Mouse (Mus musculus) embryonic facial prominence, embryonic 12.5 days (tissue): ENCODE measurements around the gene Dld. TPM values are rescaled to one million over a fixed set of nuclear protein-coding genes. Genes with fewer than 3 reads are reported as not detected.

Experiments
- ATAC-seq: fragments of 200-750 bp; cut with Nextera tagmentation; 2 replicates; pipeline ENCODE4 v1.8.0; 2017; ENCODE audit not compliant: insufficient number of reproducible peaks, insufficient read depth, low FRiP score, low TSS enrichment
- H3K27ac ChIP-seq: fragments of 300-500 bp; sonication (generic); 2 replicates; pipeline ENCODE4 v1.5.1; 2016; ENCODE audit warnings: mild to moderate bottlenecking
- H3K27me3 ChIP-seq: fragments of 300-500 bp; sonication (generic); 2 replicates; pipeline ENCODE4 v1.6.1; 2016; ENCODE audit warnings: mild to moderate bottlenecking, moderate library complexity
- H3K36me3 ChIP-seq: fragments of 300-500 bp; sonication (generic); 2 replicates; pipeline ENCODE4 v1.6.1; 2016; ENCODE audit warnings: mild to moderate bottlenecking
- H3K4me1 ChIP-seq: fragments of 300-500 bp; sonication (generic); 2 replicates; pipeline ENCODE4 v1.6.1; 2016
- H3K4me2 ChIP-seq: fragments of 300-500 bp; sonication (generic); replicated peaks from 2 replicates; pipeline ENCODE4 v1.6.1; 2016; ENCODE audit warnings: mild to moderate bottlenecking, moderate library complexity
- H3K4me3 ChIP-seq: fragments of 300-500 bp; sonication (generic); 2 replicates; pipeline ENCODE4 v1.5.1; 2016; ENCODE audit warnings: mild to moderate bottlenecking
- H3K9ac ChIP-seq: fragments of 300-500 bp; sonication (generic); 2 replicates; pipeline ENCODE4 v1.6.1; 2016; ENCODE audit warnings: mild to moderate bottlenecking, moderate library complexity
- H3K9me3 ChIP-seq: fragments of 300-500 bp; sonication (generic); 2 replicates; pipeline ENCODE4 v1.6.1; 2016; ENCODE audit warnings: mild to moderate bottlenecking, moderate library complexity
- WGBS: fragments of 180-500 bp; shearing (Covaris S2); methylation state at CpG from one replicate; pipeline ENCODE4 v1.1.7; 2016; 5-methylcytosine and 5-hydroxymethylcytosine counted together
- polyA plus RNA-seq: library from polyadenylated mRNA; unstranded; fragments of >200 nt; fragmentation: Nextera tagmentation; extraction: Ambion mirVana; gene quantifications from 2 replicates; pipeline ENCODE4 v1.2.1, GENCODE M21; 2016

The Dld gene
- polyA plus RNA-seq, 1 experiment from 2014 or later: 165 TPM

GRCm38 (mm10) chr12:31302766-31303511, 48.3 kb downstream of the Dld start:
- ATAC-seq: no peak
- Histone ChIP-seq H3K4me3 (no peak overlapping the region), H3K27ac (no peak overlapping the region), H3K4me1 (no peaks in the 10 kb centered on the region), H3K9ac (no peak overlapping the region), H3K27me3 (no peaks in the 10 kb centered on the region), H3K36me3 (peaks cover 97% of the 10 kb centered on the region), H3K4me2 (no peak overlapping the region), H3K9me3 (no peaks in the 10 kb centered on the region)
- WGBS: 81% methylated on average over 16 of the region's 16 CpGs

- Histone ChIP-seq H3K4me1 (no peaks in the 10 kb centered on the region), H3K9ac (no peak overlapping the region), H3K27me3 (no peaks in the 10 kb centered on the region), H3K9me3 (no peaks in the 10 kb centered on the region), H3K4me3 (no peak overlapping the region), H3K4me2 (no peak overlapping the region), H3K27ac (no peak overlapping the region), H3K36me3 (peaks cover 94% of the 10 kb centered on the region)
- no peak for ATAC-seq
- 48% methylated on average over 5 of the region's 5 CpGs for WGBS
These were observed 49.0 kb downstream of the Dld start for GRCm38 (mm10) chr12:31302266-31302665.

- WGBS: 94% methylated on average over 9 of the region's 9 CpGs
- Histone ChIP-seq H3K27me3 (no peaks in the 10 kb centered on the region), H3K4me2 (no peak overlapping the region), H3K36me3 (peaks cover 83% of the 10 kb centered on the region), H3K9me3 (no peaks in the 10 kb centered on the region), H3K9ac (no peak overlapping the region), H3K4me3 (no peak overlapping the region), H3K27ac (no peak overlapping the region), H3K4me1 (0 out of 2 replicates have a peak, but pooled peaks cover 4% of the 10 kb centered on the region)
- ATAC-seq: no peak
These were observed 51.0 kb downstream of the Dld start for GRCm38 (mm10) chr12:31300276-31300675.

- Histone ChIP-seq H3K4me3 (no peak overlapping the region), H3K27me3 (no peaks in the 10 kb centered on the region), H3K4me1 (0 out of 2 replicates have a peak, but pooled peaks cover 5% of the 10 kb centered on the region), H3K9ac (no peak overlapping the region), H3K36me3 (peaks cover 78% of the 10 kb centered on the region), H3K9me3 (no peaks in the 10 kb centered on the region), H3K27ac (no peak overlapping the region), H3K4me2 (no peak overlapping the region)
- 80% methylated on average over 14 of the region's 14 CpGs for WGBS
- no peak for ATAC-seq
These were observed 51.5 kb downstream of the Dld start for GRCm38 (mm10) chr12:31299676-31300197.

GRCm38 (mm10) chr12:31299126-31299525, 52.1 kb downstream of the Dld start:
- no peak overlapping the region for H3K9ac ChIP-seq
- 0 out of 2 replicates have a peak, but pooled peaks cover 11% of the 10 kb centered on the region for H3K4me1 ChIP-seq
- no peak overlapping the region for H3K4me3 ChIP-seq
- ATAC-seq: no peak
- H3K27ac ChIP-seq: no peak overlapping the region
- 89% methylated on average over 3 of the region's 3 CpGs for WGBS
- no peaks in the 10 kb centered on the region for H3K9me3 ChIP-seq
- peaks cover 77% of the 10 kb centered on the region for H3K36me3 ChIP-seq
- H3K27me3 ChIP-seq: no peaks in the 10 kb centered on the region
- H3K4me2 ChIP-seq: no peak overlapping the region

GRCm38 (mm10) chr12:31298530-31298929, 52.7 kb downstream of the Dld start:
- Histone ChIP-seq H3K4me1 (peaks cover 12% of the 10 kb centered on the region; the same call in 1 of the 2 replicates), H3K9ac (no peak overlapping the region), H3K36me3 (peaks cover 71% of the 10 kb centered on the region), H3K9me3 (no peaks in the 10 kb centered on the region), H3K27me3 (no peaks in the 10 kb centered on the region), H3K4me3 (no peak overlapping the region), H3K27ac (no peak overlapping the region), H3K4me2 (no peak overlapping the region)
- no peak for ATAC-seq
- WGBS: 87% methylated on average over 8 of the region's 8 CpGs

- Histone ChIP-seq H3K4me1 (peaks cover 14% of the 10 kb centered on the region; the same call in 1 of the 2 replicates), H3K27me3 (no peaks in the 10 kb centered on the region), H3K4me3 (no peak overlapping the region), H3K9me3 (no peaks in the 10 kb centered on the region), H3K27ac (no peak overlapping the region), H3K36me3 (peaks cover 68% of the 10 kb centered on the region), H3K9ac (no peak overlapping the region), H3K4me2 (no peak overlapping the region)
- ATAC-seq: no peak
- WGBS: 91% methylated on average over 4 of the region's 4 CpGs
These were observed 53.1 kb downstream of the Dld start for GRCm38 (mm10) chr12:31298122-31298521.

GRCm38 (mm10) chr12:31296097-31296496, 55.2 kb downstream of the Dld start:
- H3K27ac ChIP-seq: no peak overlapping the region
- no peak overlapping the region for H3K4me3 ChIP-seq
- no peak for ATAC-seq
- no peak overlapping the region for H3K4me2 ChIP-seq
- peaks cover 56% of the 10 kb centered on the region for H3K36me3 ChIP-seq
- peaks cover 14% of the 10 kb centered on the region; the same call in 1 of the 2 replicates for H3K4me1 ChIP-seq
- no peaks in the 10 kb centered on the region for H3K27me3 ChIP-seq
- no peak overlapping the region for H3K9ac ChIP-seq
- WGBS: 68% methylated on average over 4 of the region's 4 CpGs
- H3K9me3 ChIP-seq: no peaks in the 10 kb centered on the region

GRCm38 (mm10) chr12:31295505-31295904, 55.7 kb downstream of the Dld start:
- no peak overlapping the region for H3K9ac ChIP-seq
- no peaks in the 10 kb centered on the region for H3K27me3 ChIP-seq
- peaks cover 56% of the 10 kb centered on the region for H3K36me3 ChIP-seq
- ATAC-seq: no peak
- H3K4me1 ChIP-seq: peaks cover 14% of the 10 kb centered on the region; the same call in 1 of the 2 replicates
- H3K4me3 ChIP-seq: no peak overlapping the region
- WGBS: 49% methylated on average over 3 of the region's 3 CpGs
- no peaks in the 10 kb centered on the region for H3K9me3 ChIP-seq
- H3K4me2 ChIP-seq: no peak overlapping the region
- no peak overlapping the region for H3K27ac ChIP-seq

GRCm38 (mm10) chr12:31294996-31295395, 56.3 kb downstream of the Dld start:
- ATAC-seq: no peak
- H3K36me3 ChIP-seq: peaks cover 56% of the 10 kb centered on the region
- no peaks in the 10 kb centered on the region for H3K9me3 ChIP-seq
- no peak overlapping the region for H3K4me2 ChIP-seq
- 66% methylated on average over 11 of the region's 11 CpGs for WGBS
- no peak overlapping the region for H3K9ac ChIP-seq
- H3K27me3 ChIP-seq: no peaks in the 10 kb centered on the region
- no peak overlapping the region for H3K4me3 ChIP-seq
- peaks cover 14% of the 10 kb centered on the region; the same call in 1 of the 2 replicates for H3K4me1 ChIP-seq
- H3K27ac ChIP-seq: no peak overlapping the region

- Histone ChIP-seq H3K9ac (no peak overlapping the region), H3K4me3 (no peak overlapping the region), H3K27ac (no peak overlapping the region), H3K4me2 (no peak overlapping the region), H3K36me3 (peaks cover 53% of the 10 kb centered on the region), H3K27me3 (no peaks in the 10 kb centered on the region), H3K4me1 (peaks cover 14% of the 10 kb centered on the region; the same call in 1 of the 2 replicates), H3K9me3 (no peaks in the 10 kb centered on the region)
- ATAC-seq: no peak
- WGBS: 63% methylated on average over 10 of the region's 10 CpGs
These were observed 56.7 kb downstream of the Dld start for GRCm38 (mm10) chr12:31294526-31294925.
